Mouse (Mus musculus): Measurements from ENCODE around the gene Polr2b.

The Polr2b gene

GRCm38 (mm10) chr5:77386596-77387413 is 76.9 kb downstream of the Polr2b start:
- DNase-seq (ENCODE audit: extremely low read depth, low read depth): no peak

- no peak for DNase-seq (ENCODE audit: extremely low read depth, low read depth)
Measured at GRCm38 (mm10) chr5:77387414-77387704, 77.4 kb downstream of the Polr2b start.

- DNase-seq (ENCODE audit: extremely low read depth, low read depth): no peak
Measured at GRCm38 (mm10) chr5:77388359-77388758, 78.4 kb downstream of the Polr2b start.

GRCm38 (mm10) chr5:77390272-77390671 is 80.3 kb downstream of the Polr2b start:
- no peak for DNase-seq (ENCODE audit: extremely low read depth, low read depth)

- DNase-seq (ENCODE audit: extremely low read depth, low read depth): no peak
Measured at GRCm38 (mm10) chr5:77393094-77393619, 83.2 kb downstream of the Polr2b start.

GRCm38 (mm10) chr5:77393990-77394618 is 84.2 kb downstream of the Polr2b start:
- DNase-seq (ENCODE audit: extremely low read depth, low read depth): no peak

- no peak for DNase-seq (ENCODE audit: extremely low read depth, low read depth)
Measured at GRCm38 (mm10) chr5:77398285-77399057, 88.5 kb downstream of the Polr2b start.

All from MEL-GATA-1-ER (cell line).